Mouse (Mus musculus): ENCODE measurements around the gene Tph1. TPM values are rescaled to one million over a fixed set of nuclear protein-coding genes. Genes with fewer than 3 reads are reported as not detected.

The Tph1 gene
- polyA plus RNA-seq, 1 experiment from 2014 or later: 0.97 TPM

DNA sequence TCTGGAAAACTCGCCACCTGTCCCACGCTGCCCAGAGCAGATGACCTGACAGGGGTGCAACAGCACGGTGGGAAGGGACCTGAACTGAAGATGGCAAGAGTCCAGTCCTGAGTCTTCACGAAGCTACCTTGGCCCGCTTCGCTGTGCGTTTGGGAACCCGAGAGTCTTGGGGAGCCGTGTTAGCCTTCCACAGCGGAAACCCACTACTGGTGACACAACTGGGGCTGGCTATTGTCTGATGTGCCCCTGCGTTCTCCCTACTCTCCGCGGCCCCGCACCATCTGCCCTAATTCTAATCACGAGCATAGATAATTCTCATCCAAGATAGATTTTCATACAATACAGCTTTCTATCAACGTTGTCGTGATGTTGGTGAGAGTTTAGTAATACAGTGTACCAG is 32.3 kb downstream of the Tph1 start:
- Histone ChIP-seq H3K4me1 (replicated peaks) (peaks cover 12% of the 10 kb centered on the region; the same call in 1 of the 2 replicates), H3K36me3 (no peaks in the 10 kb centered on the region), H3K4me3 (replicated peaks) (peak overlapping the region; percentile 74), H3K9me3 (no peaks in the 10 kb centered on the region), H3K27me3 (replicated peaks) (no peaks in the 10 kb centered on the region; the same call in 1 of the 2 replicates), H3K4me2 (replicated peaks) (peak overlapping the region; percentile 95), H3K27ac (no peak overlapping the region), H3K9ac (0 out of 2 replicates have a peak overlapping the region, but pooled peaks have one; percentile 14)
- ATAC-seq: no peak
- WGBS: 18% methylated on average over 17 of the region's 17 CpGs

DNA sequence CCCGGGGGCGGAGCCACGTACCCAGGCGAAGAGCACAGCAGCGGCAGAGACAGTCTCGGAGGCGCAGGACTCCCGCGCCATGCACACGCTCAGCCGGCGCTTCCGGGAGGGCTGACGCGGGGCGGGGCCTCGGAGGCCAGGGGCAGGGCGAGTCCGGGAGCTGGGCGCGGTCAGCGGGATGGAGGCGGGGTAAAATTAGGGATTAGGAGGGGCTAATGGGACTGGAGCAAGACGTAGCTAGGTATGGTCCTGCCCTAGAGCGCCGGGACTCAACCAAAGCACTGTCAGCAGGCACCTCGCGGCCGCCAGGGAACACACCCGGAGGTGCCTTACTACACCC is 32.7 kb downstream of the Tph1 start, which contains the start of gene Sergef:
TSS of gene Sergef (minus strand) at position 116 of the 340 bp plus-strand sequence.
- Histone ChIP-seq H3K4me1 (replicated peaks) (peaks cover 12% of the 10 kb centered on the region; the same call in 1 of the 2 replicates), H3K27me3 (replicated peaks) (no peaks in the 10 kb centered on the region; the same call in 1 of the 2 replicates), H3K36me3 (no peaks in the 10 kb centered on the region), H3K9ac (peak within 1 kb of the TSS; percentile 85), H3K27ac (peak within 1 kb of the TSS; percentile 52), H3K4me2 (replicated peaks) (peak within 1 kb of the TSS; percentile 95), H3K9me3 (no peaks in the 10 kb centered on the region), H3K4me3 (replicated peaks) (peak within 1 kb of the TSS; percentile 74)
- peak; percentile 98 for ATAC-seq
- under 1% methylated on average over 30 of the region's 30 CpGs for WGBS

- WGBS: 9% methylated on average over 32 of the region's 32 CpGs
- H3K4me3 ChIP-seq (replicated peaks): peak overlapping the region; percentile 74
- no peaks in the 10 kb centered on the region for H3K36me3 ChIP-seq
- H3K4me1 ChIP-seq (replicated peaks): peaks cover 12% of the 10 kb centered on the region; the same call in 1 of the 2 replicates
- H3K27me3 ChIP-seq (replicated peaks): no peaks in the 10 kb centered on the region; the same call in 1 of the 2 replicates
- peak overlapping the region; percentile 85 for H3K9ac ChIP-seq
- peak overlapping the region; percentile 52 for H3K27ac ChIP-seq
- H3K4me2 ChIP-seq (replicated peaks): peak overlapping the region; percentile 95
- no peaks in the 10 kb centered on the region for H3K9me3 ChIP-seq
- peak; percentile 57 for ATAC-seq
Measured at GRCm38 (mm10) chr7:46638889-46639691, 33.2 kb downstream of the Tph1 start.

GRCm38 (mm10) chr7:46628375-46628975 is 43.9 kb downstream of the Tph1 start:
- H3K4me1 ChIP-seq (replicated peaks): no peaks in the 10 kb centered on the region
- no peak overlapping the region for H3K4me2 ChIP-seq (replicated peaks)
- H3K27me3 ChIP-seq (replicated peaks): no peaks in the 10 kb centered on the region
- no peak overlapping the region for H3K4me3 ChIP-seq (replicated peaks)
- ATAC-seq: no peak
- no peaks in the 10 kb centered on the region for H3K9me3 ChIP-seq
- 76% methylated on average over 8 of the region's 8 CpGs for WGBS
- H3K27ac ChIP-seq: no peak overlapping the region
- H3K36me3 ChIP-seq: no peaks in the 10 kb centered on the region
- H3K9ac ChIP-seq: no peak overlapping the region

DNA sequence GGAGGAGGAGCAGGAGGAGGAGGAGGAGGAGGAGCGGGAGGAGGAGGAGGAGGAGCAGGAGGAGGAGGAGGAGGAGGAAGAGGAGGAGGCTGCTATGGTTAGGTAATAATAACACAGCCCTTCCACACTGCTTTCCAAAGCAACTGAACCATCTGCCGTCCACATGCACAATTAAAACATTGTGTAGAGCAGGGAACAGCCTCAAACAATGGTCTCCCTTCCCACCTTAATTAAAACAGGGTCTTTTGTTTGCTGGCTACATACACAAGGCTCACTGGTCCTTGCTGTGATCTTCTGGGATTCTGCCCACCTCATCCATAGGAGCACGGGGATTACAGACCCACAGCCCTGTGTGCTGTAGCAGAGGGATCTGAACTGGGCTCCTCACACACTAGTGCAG is 48.4 kb downstream of the Tph1 start:
- Histone ChIP-seq H3K4me2 (replicated peaks) (no peak overlapping the region), H3K27ac (no peak overlapping the region), H3K27me3 (replicated peaks) (no peaks in the 10 kb centered on the region), H3K4me3 (replicated peaks) (no peak overlapping the region), H3K36me3 (no peaks in the 10 kb centered on the region), H3K4me1 (replicated peaks) (no peaks in the 10 kb centered on the region), H3K9ac (no peak overlapping the region), H3K9me3 (no peaks in the 10 kb centered on the region)
- ATAC-seq: no peak
- WGBS: 82% methylated on average over 2 of the region's 3 CpGs

- Histone ChIP-seq H3K27me3 (replicated peaks) (no peaks in the 10 kb centered on the region), H3K9me3 (no peaks in the 10 kb centered on the region), H3K4me3 (replicated peaks) (no peak overlapping the region), H3K36me3 (no peaks in the 10 kb centered on the region), H3K4me1 (replicated peaks) (no peaks in the 10 kb centered on the region), H3K9ac (no peak overlapping the region), H3K27ac (no peak overlapping the region), H3K4me2 (replicated peaks) (no peak overlapping the region)
- WGBS: 89% methylated on average over 23 of the region's 23 CpGs
- ATAC-seq: peak; percentile 61; the same call in 1 of the 2 replicates
Measured at GRCm38 (mm10) chr7:46618416-46619110, 53.8 kb downstream of the Tph1 start.

DNA sequence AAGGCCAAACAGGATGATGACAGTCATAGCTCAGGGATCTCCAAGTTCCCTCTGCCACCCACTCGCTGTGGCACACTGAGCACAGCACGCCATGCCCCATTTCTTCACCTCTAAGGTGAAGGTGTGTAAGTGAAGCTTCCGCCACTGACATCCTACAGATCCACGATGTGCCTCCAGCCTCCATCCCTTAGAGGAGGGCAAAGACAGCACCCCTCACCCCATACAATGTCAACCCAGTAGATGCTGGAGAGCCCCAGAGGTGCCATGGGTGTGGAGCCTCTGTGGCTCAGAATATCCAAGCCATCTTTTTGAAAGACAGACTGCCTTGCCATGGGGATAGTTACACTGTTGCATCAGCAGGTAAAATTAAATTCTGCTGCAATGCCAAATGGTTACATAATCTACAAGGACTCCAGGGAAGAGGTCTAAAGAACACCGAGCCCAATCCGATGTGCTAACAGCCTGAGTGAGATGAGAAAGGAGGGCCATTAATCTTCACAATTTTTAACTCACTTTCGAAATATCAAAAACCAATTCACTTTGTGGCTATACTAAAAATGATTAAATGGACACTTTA is 55.8 kb downstream of the Tph1 start:
- H3K4me1 ChIP-seq (replicated peaks): no peaks in the 10 kb centered on the region
- H3K9me3 ChIP-seq: no peaks in the 10 kb centered on the region
- no peak overlapping the region for H3K4me2 ChIP-seq (replicated peaks)
- H3K4me3 ChIP-seq (replicated peaks): no peak overlapping the region
- no peak for ATAC-seq
- no peak overlapping the region for H3K27ac ChIP-seq
- H3K36me3 ChIP-seq: no peaks in the 10 kb centered on the region
- WGBS: 90% methylated on average over 7 of the region's 7 CpGs
- H3K27me3 ChIP-seq (replicated peaks): no peaks in the 10 kb centered on the region
- H3K9ac ChIP-seq: no peak overlapping the region

DNA sequence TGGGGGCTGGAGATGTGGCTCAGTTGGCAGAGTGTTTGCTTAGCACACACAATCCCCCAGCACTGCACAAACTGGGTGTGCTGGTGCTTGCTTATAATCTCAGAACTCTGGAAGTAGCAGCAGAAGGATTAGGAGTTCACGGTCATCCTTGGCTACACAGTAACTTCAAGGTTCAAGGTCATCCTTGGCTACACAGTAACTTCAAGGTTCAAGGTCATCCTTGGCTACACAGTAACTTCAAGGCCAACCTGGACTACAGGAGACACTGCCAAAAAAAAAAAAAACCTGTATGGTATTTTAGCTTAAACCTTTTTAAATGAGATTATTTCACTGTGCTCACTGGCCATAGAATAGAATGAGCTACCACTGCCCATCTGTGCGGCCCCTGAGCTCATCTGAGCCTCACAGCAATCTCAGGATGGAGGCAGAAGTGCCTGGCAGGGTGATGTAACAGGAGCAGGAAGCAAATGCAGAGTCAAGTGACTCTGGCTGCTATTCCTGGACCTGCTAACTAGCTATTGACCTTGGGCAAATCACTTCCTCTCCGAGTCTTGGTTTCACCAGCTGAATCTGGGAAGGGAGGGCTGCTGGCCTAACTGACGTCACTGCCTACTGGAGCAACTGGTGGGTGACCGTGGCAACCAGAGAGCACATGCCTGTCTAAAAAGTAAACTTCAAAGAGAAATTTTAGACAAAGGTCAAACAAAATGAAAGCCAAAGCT is 56.9 kb downstream of the Tph1 start:
- ATAC-seq: peak; percentile 65; the same call in 1 of the 2 replicates
- no peaks in the 10 kb centered on the region for H3K9me3 ChIP-seq
- 46% methylated on average over 5 of the region's 5 CpGs for WGBS

GRCm38 (mm10) chr7:46614263-46614662 is 58.1 kb downstream of the Tph1 start:
- Histone ChIP-seq H3K27ac (no peak overlapping the region), H3K4me3 (replicated peaks) (no peak overlapping the region), H3K27me3 (replicated peaks) (no peaks in the 10 kb centered on the region), H3K9me3 (no peaks in the 10 kb centered on the region), H3K4me2 (replicated peaks) (no peak overlapping the region), H3K36me3 (no peaks in the 10 kb centered on the region), H3K4me1 (replicated peaks) (no peaks in the 10 kb centered on the region), H3K9ac (no peak overlapping the region)
- no peak for ATAC-seq
- WGBS: 96% methylated on average over 12 of the region's 12 CpGs

More for the DNA sequence above, 56.9 kb downstream of the Tph1 start:
- Histone ChIP-seq H3K27me3 (replicated peaks) (no peaks in the 10 kb centered on the region), H3K9ac (no peak overlapping the region), H3K27ac (no peak overlapping the region), H3K36me3 (no peaks in the 10 kb centered on the region), H3K4me1 (replicated peaks) (no peaks in the 10 kb centered on the region), H3K4me2 (replicated peaks) (no peak overlapping the region), H3K4me3 (replicated peaks) (no peak overlapping the region)

DNA sequence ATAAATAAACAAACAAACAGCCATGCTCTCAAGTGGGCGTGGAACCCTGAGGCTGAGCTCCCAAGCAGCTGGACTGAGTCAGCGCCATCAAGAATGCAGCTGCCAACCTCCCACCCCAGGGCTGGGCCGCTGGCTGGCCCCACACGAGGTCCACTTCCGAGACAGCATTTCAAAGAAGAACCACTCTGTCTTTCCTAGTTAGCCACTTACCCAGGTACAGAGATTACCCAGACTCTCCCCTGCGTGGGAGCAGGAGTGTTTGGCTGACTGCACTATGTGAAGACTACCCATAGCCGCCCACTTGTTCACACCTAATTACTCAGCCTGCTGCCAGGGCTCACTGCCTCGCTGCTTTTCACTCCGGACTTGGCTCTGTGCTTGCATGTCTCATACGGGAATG is 59.2 kb downstream of the Tph1 start:
- Histone ChIP-seq H3K36me3 (no peaks in the 10 kb centered on the region), H3K4me3 (replicated peaks) (no peak overlapping the region), H3K9ac (no peak overlapping the region), H3K27ac (no peak overlapping the region), H3K4me2 (replicated peaks) (no peak overlapping the region), H3K27me3 (replicated peaks) (no peaks in the 10 kb centered on the region), H3K9me3 (no peaks in the 10 kb centered on the region), H3K4me1 (replicated peaks) (no peaks in the 10 kb centered on the region)
- WGBS: 73% methylated on average over 10 of the region's 10 CpGs
- no peak for ATAC-seq

GRCm38 (mm10) chr7:46612421-46612937 is 59.9 kb downstream of the Tph1 start:
- ATAC-seq: no peak
- H3K27ac ChIP-seq: no peak overlapping the region
- WGBS: 75% methylated on average over 6 of the region's 6 CpGs

More at GRCm38 (mm10) chr7:46612421-46612937, 59.9 kb downstream of the Tph1 start:
- Histone ChIP-seq H3K9me3 (no peaks in the 10 kb centered on the region), H3K4me2 (replicated peaks) (no peak overlapping the region), H3K9ac (no peak overlapping the region), H3K27me3 (replicated peaks) (no peaks in the 10 kb centered on the region), H3K4me3 (replicated peaks) (no peak overlapping the region), H3K4me1 (replicated peaks) (no peaks in the 10 kb centered on the region), H3K36me3 (no peaks in the 10 kb centered on the region)
